Mouse (Mus musculus) layer of hippocampus, postnatal 25 days (tissue): Measurements from ENCODE around the gene Krt86. TPM values are rescaled to one million over a fixed set of nuclear protein-coding genes. Genes with fewer than 3 reads are reported as not detected.
"Not testable (repeated sequence)": the region's sequence is repeated elsewhere in the genome, so short reads cannot be mapped to it uniquely, and the experiment has no call there.

Experiments used
- DNase-seq, 2 experiments: peaks; one replicate each; pipeline ENCODE4 v3.0.0; 2022; ENCODE audit warnings: mixed read lengths in 2 of 2, low spot score in 1 of 2; ENCODE audit errors: extremely low spot score in 1 of 2
- total RNA-seq, 2 experiments: library from RNA; stranded (reverse); gene quantifications; 2 replicates each; pipeline ENCODE4 v1.2.3; 2021

Krt86 gene
- total RNA-seq, 2 experiments from 2014 or later: not detected

GRCm38 (mm10) chr15:101491431-101491830 lies 18.2 kb downstream of the Krt86 start, which contains the start of gene Krt83:
TSS of gene Krt83 (minus strand) at chr15:101491512.
- no peak for DNase-seq

GRCm38 (mm10) chr15:101492718-101493117 lies 19.4 kb downstream of the Krt86 start:
- no peak for DNase-seq

GRCm38 (mm10) chr15:101493713-101494112 lies 20.4 kb downstream of the Krt86 start:
- DNase-seq: no peak

- DNase-seq: no peak
Observed at GRCm38 (mm10) chr15:101494203-101494602, 20.9 kb downstream of the Krt86 start.

- DNase-seq: no peak
Observed at GRCm38 (mm10) chr15:101495266-101495665, 22.0 kb downstream of the Krt86 start.

GRCm38 (mm10) chr15:101497181-101497580 lies 23.9 kb downstream of the Krt86 start:
- DNase-seq: no peak

- no peak for DNase-seq
Observed at GRCm38 (mm10) chr15:101506896-101507758, 33.8 kb downstream of the Krt86 start.

- DNase-seq: no peak
Observed at GRCm38 (mm10) chr15:101508247-101508646, 35.0 kb downstream of the Krt86 start.

- DNase-seq: not testable (repeated sequence)
Observed at GRCm38 (mm10) chr15:101517161-101517560, 43.9 kb downstream of the Krt86 start, which contains the start of gene Gm49425. TSS of gene Gm49425 (minus strand) at chr15:101517261.

- DNase-seq: peak; percentile 56 to 91
Observed at GRCm38 (mm10) chr15:101519792-101520191, 46.5 kb downstream of the Krt86 start.

- DNase-seq: no peak
Observed at GRCm38 (mm10) chr15:101522556-101523232, 49.4 kb downstream of the Krt86 start.

Other genes starting within 250 kb of the Krt86 start
- gene Grasp, start 249.3 kb upstream of the Krt86 start, total RNA-seq: 10 to 100 TPM; 73.1 to 77.9 TPM
- gene Nr4a1, start 219.2 kb upstream of the Krt86 start, total RNA-seq: 10 to 100 TPM; 50.5 to 62.3 TPM
- 10 to 100 TPM; 45.2 to 53.9 TPM for gene Atg101, start 189.2 kb upstream of the Krt86 start, total RNA-seq
- gene 6030408B16Rik, start 180.3 kb upstream of the Krt86 start, total RNA-seq: under 1 TPM; 0.22 to 0.42 TPM
- gene Krt80, start 103.3 kb upstream of the Krt86 start, total RNA-seq: under 1 TPM; 0.21 to 0.22 TPM
- gene Krt7, start 62.4 kb upstream of the Krt86 start, total RNA-seq: not detected
- gene Krt87, start 34.7 kb upstream of the Krt86 start, total RNA-seq: under 1 TPM; 0.42 to 0.71 TPM
- gene Krt88, start 25.7 kb upstream of the Krt86 start, total RNA-seq: not detected
- not detected for gene Krt81, start 9.7 kb upstream of the Krt86 start, total RNA-seq
- gene Krt83, start 18.0 kb downstream of the Krt86 start, total RNA-seq: not detected
- not detected for gene Gm49425, start 43.8 kb downstream of the Krt86 start, total RNA-seq
- gene Krt84, start 59.3 kb downstream of the Krt86 start, total RNA-seq: not detected
- gene Krt82, start 77.2 kb downstream of the Krt86 start, total RNA-seq: not detected
- not detected for gene Krt90, start 89.5 kb downstream of the Krt86 start, total RNA-seq
- not detected for gene Krt75, start 100.4 kb downstream of the Krt86 start, total RNA-seq
- not detected for gene Gm5414, start 154.7 kb downstream of the Krt86 start, total RNA-seq
- not detected for gene Gm5478, start 173.9 kb downstream of the Krt86 start, total RNA-seq
- not detected for gene Krt6b, start 206.8 kb downstream of the Krt86 start, total RNA-seq
- gene Krt6a, start 220.8 kb downstream of the Krt86 start, total RNA-seq: not detected
- under 1 TPM; 0.33 to 0.52 TPM for gene Krt5, start 239.4 kb downstream of the Krt86 start, total RNA-seq